Mouse (Mus musculus): ENCODE results near the gene Prkcq. TPM values are rescaled to one million over a fixed set of nuclear protein-coding genes. Genes with fewer than 3 reads are reported as not detected.

Prkcq gene
- polyA plus RNA-seq, 1 experiment from 2014 or later, result 1.8 TPM

GRCm38 (mm10) chr2:11194732-11195340 lies 22.9 kb downstream of the Prkcq start:
- Histone ChIP-seq H3K36me3 (ENCODE audit: insufficient read depth) (no peaks in the 10 kb centered on the region), H3K9me3 (ENCODE audit: low read depth, low read length) (no peaks in the 10 kb centered on the region), H3K4me1 (ENCODE audit: insufficient read depth) (no peaks in the 10 kb centered on the region), H3K4me3 (ENCODE audit: low read depth, low read length) (no peak overlapping the region), H3K27ac (ENCODE audit: low read depth) (no peak overlapping the region), H3K27me3 (ENCODE audit: insufficient read depth, low read length) (no peaks in the 10 kb centered on the region), H3K9ac (no peak overlapping the region), H3K4me2 (no peak overlapping the region)
- WGBS, result 60% methylated on average over 5 of the region's 5 CpGs
- DNase-seq (no peak), ATAC-seq (ENCODE audit: insufficient read depth) (no peak)
- no peak for TF ChIP-seq CTCF (IDR thresholded peaks at IDR 0.05; ENCODE audit: low read depth)

- TF ChIP-seq CTCF (IDR thresholded peaks at IDR 0.05; ENCODE audit: low read depth), result no peak
- WGBS, result 78% methylated on average over 2 of the region's 2 CpGs
- H3K36me3 ChIP-seq (ENCODE audit: insufficient read depth), result no peaks in the 10 kb centered on the region
- no peak overlapping the region for H3K4me2 ChIP-seq
- H3K9me3 ChIP-seq (ENCODE audit: low read depth, low read length), result no peaks in the 10 kb centered on the region
- no peak overlapping the region for H3K4me3 ChIP-seq (ENCODE audit: low read depth, low read length)
- H3K9ac ChIP-seq, result no peak overlapping the region
- no peak overlapping the region for H3K27ac ChIP-seq (ENCODE audit: low read depth)
- no peaks in the 10 kb centered on the region for H3K27me3 ChIP-seq (ENCODE audit: insufficient read depth, low read length)
- no peaks in the 10 kb centered on the region for H3K4me1 ChIP-seq (ENCODE audit: insufficient read depth)
- DNase-seq (no peak), ATAC-seq (ENCODE audit: insufficient read depth) (no peak)
Observed at GRCm38 (mm10) chr2:11196071-11196470, 24.2 kb downstream of the Prkcq start.

- TF ChIP-seq CTCF (IDR thresholded peaks at IDR 0.05; ENCODE audit: low read depth), result no peak
- ATAC-seq (ENCODE audit: insufficient read depth) (no peak), DNase-seq (no peak)
- Histone ChIP-seq H3K27ac (ENCODE audit: low read depth) (no peak overlapping the region), H3K9me3 (ENCODE audit: low read depth, low read length) (no peaks in the 10 kb centered on the region), H3K4me1 (ENCODE audit: insufficient read depth) (no peaks in the 10 kb centered on the region), H3K27me3 (ENCODE audit: insufficient read depth, low read length) (no peaks in the 10 kb centered on the region), H3K4me3 (ENCODE audit: low read depth, low read length) (no peak overlapping the region), H3K36me3 (ENCODE audit: insufficient read depth) (no peaks in the 10 kb centered on the region), H3K9ac (no peak overlapping the region), H3K4me2 (no peak overlapping the region)
- WGBS, result 87% methylated on average over 5 of the region's 5 CpGs
Observed at GRCm38 (mm10) chr2:11196952-11197559, 25.1 kb downstream of the Prkcq start.

- ATAC-seq (ENCODE audit: insufficient read depth) (no peak), DNase-seq (no peak)
- Histone ChIP-seq H3K4me1 (ENCODE audit: insufficient read depth) (no peaks in the 10 kb centered on the region), H3K4me3 (ENCODE audit: low read depth, low read length) (no peak overlapping the region), H3K36me3 (ENCODE audit: insufficient read depth) (no peaks in the 10 kb centered on the region), H3K4me2 (no peak overlapping the region), H3K9ac (no peak overlapping the region), H3K27ac (ENCODE audit: low read depth) (no peak overlapping the region), H3K9me3 (ENCODE audit: low read depth, low read length) (no peaks in the 10 kb centered on the region), H3K27me3 (ENCODE audit: insufficient read depth, low read length) (no peaks in the 10 kb centered on the region)
- WGBS, result 68% methylated on average over 5 of the region's 5 CpGs
- no peak for TF ChIP-seq CTCF (IDR thresholded peaks at IDR 0.05; ENCODE audit: low read depth)
Observed at GRCm38 (mm10) chr2:11199624-11200023, 27.7 kb downstream of the Prkcq start.

- Histone ChIP-seq H3K27ac (ENCODE audit: low read depth) (no peak overlapping the region), H3K9ac (no peak overlapping the region), H3K27me3 (ENCODE audit: insufficient read depth, low read length) (no peaks in the 10 kb centered on the region), H3K9me3 (ENCODE audit: low read depth, low read length) (no peaks in the 10 kb centered on the region), H3K4me3 (ENCODE audit: low read depth, low read length) (no peak overlapping the region), H3K4me1 (ENCODE audit: insufficient read depth) (no peaks in the 10 kb centered on the region), H3K36me3 (ENCODE audit: insufficient read depth) (no peaks in the 10 kb centered on the region), H3K4me2 (no peak overlapping the region)
- ATAC-seq (ENCODE audit: insufficient read depth), result no peak
- no peak for TF ChIP-seq CTCF (IDR thresholded peaks at IDR 0.05; ENCODE audit: low read depth)
- no peak for DNase-seq
- WGBS, result 86% methylated on average over 11 of the region's 11 CpGs
Observed at GRCm38 (mm10) chr2:11202841-11203240, 30.9 kb downstream of the Prkcq start.

GRCm38 (mm10) chr2:11203261-11203660 lies 31.4 kb downstream of the Prkcq start:
- ATAC-seq (ENCODE audit: insufficient read depth), result no peak
- no peak for TF ChIP-seq CTCF (IDR thresholded peaks at IDR 0.05; ENCODE audit: low read depth)
- 57% methylated on average over 5 of the region's 5 CpGs for WGBS

GRCm38 (mm10) chr2:11204232-11204631 lies 32.3 kb downstream of the Prkcq start:
- 64% methylated on average over 5 of the region's 5 CpGs for WGBS
- no peak overlapping the region for H3K4me2 ChIP-seq
- ATAC-seq (ENCODE audit: insufficient read depth), result no peak
- no peak overlapping the region for H3K9ac ChIP-seq
- no peak for TF ChIP-seq CTCF (IDR thresholded peaks at IDR 0.05; ENCODE audit: low read depth)
- no peak overlapping the region for H3K4me3 ChIP-seq (ENCODE audit: low read depth, low read length)
- DNase-seq, result no peak
- no peaks in the 10 kb centered on the region for H3K36me3 ChIP-seq (ENCODE audit: insufficient read depth)
- no peaks in the 10 kb centered on the region for H3K27me3 ChIP-seq (ENCODE audit: insufficient read depth, low read length)
- H3K27ac ChIP-seq (ENCODE audit: low read depth), result peak overlapping the region; percentile 24; the same call in 1 of the 2 replicates
- no peaks in the 10 kb centered on the region for H3K9me3 ChIP-seq (ENCODE audit: low read depth, low read length)
- H3K4me1 ChIP-seq (ENCODE audit: insufficient read depth), result no peaks in the 10 kb centered on the region

More at GRCm38 (mm10) chr2:11203261-11203660, 31.4 kb downstream of the Prkcq start:
- no peak overlapping the region for H3K9ac ChIP-seq
- H3K4me2 ChIP-seq, result no peak overlapping the region
- no peak for DNase-seq
- H3K36me3 ChIP-seq (ENCODE audit: insufficient read depth), result no peaks in the 10 kb centered on the region
- no peak overlapping the region for H3K4me3 ChIP-seq (ENCODE audit: low read depth, low read length)
- no peak overlapping the region for H3K27ac ChIP-seq (ENCODE audit: low read depth)
- no peaks in the 10 kb centered on the region for H3K27me3 ChIP-seq (ENCODE audit: insufficient read depth, low read length)
- no peaks in the 10 kb centered on the region for H3K4me1 ChIP-seq (ENCODE audit: insufficient read depth)
- H3K9me3 ChIP-seq (ENCODE audit: low read depth, low read length), result no peaks in the 10 kb centered on the region

Measured in lung, embryonic 14.5 days (tissue).